Mouse (Mus musculus) CH12.LX (cell line): ENCODE data around the gene Cntn2.

Source experiments
- CTCF ChIP-seq, 2 experiments: IDR thresholded peaks in 1 of 2; conservative IDR thresholded peaks in 1 of 2; 2 replicates each; pipeline ENCODE4 v1.5.1; 2011 to 2012; ENCODE audit warnings: low read depth in 2 of 2, low read length in 2 of 2, improper control_type of control experiment in 1 of 2, inconsistent platforms in 1 of 2, mild to moderate bottlenecking in 1 of 2, moderate library complexity in 1 of 2
- E2F4 ChIP-seq: IDR thresholded peaks from 2 replicates; pipeline ENCODE4 v1.6.1; 2011; ENCODE audit warnings: low read depth, low read length, improper control_type of control experiment; ENCODE audit not compliant: insufficient replicate concordance
- MXI1 ChIP-seq: IDR thresholded peaks from 2 replicates; pipeline ENCODE4 v1.6.1; 2011; ENCODE audit warnings: mild to moderate bottlenecking, low read depth, low read length, improper control_type of control experiment
- POLR2A ChIP-seq: IDR thresholded peaks from 2 replicates; pipeline ENCODE4 v1.6.1; 2011; ENCODE audit warnings: low read depth, mild to moderate bottlenecking, improper control_type of control experiment, low read length
- POLR2AphosphoS2 ChIP-seq: IDR thresholded peaks from 2 replicates; pipeline ENCODE4 v1.6.1; 2011; ENCODE audit warnings: low read depth, low read length, improper control_type of control experiment

DNA sequence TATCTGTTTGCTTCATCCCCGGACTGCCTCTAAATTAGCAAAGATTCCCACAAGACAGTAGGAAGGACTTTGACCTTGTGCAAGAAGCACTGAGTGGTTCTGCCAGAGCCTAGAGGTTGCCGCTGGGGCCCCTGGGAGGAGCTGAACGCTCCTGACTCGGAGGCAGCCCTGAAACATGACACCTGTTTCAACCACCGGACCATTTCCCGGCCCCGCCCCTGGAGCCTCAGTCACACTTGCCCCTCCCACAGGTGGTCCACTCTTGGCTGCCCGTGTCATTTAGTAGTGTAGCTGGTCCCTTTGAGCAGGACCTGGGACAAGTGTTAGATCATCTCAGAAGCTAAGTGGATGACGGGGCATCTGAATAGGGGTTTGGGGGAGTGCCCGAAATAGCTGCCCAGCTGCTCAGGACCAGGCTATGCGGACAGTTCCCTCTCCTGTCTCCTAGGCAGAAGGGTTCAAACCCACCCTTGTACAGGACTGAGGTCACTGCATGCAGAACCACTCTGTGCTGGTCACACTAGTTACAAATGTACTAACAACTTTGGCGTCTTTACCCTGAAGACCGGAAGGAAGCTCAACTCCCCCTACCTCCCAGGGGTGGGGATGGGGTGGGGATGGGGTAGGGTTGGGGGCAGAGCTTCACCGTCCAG, 1.8 kb downstream of the Cntn2 start:
- TF ChIP-seq MXI1 (no peak), E2F4 (no peak), CTCF (conservative IDR thresholded peaks at IDR 0.05 in 1 of 2, IDR thresholded peaks at IDR 0.05 in 1 of 2; ENCODE audit: low read depth in 2 of 2, low read length in 2 of 2) (no peak), POLR2A (no peak), POLR2AphosphoS2 (no peak)
